Mouse (Mus musculus): ENCODE results near the gene Krtap5-3.
"Not testable (repeated sequence)": the region's sequence is repeated elsewhere in the genome, so short reads cannot be mapped to it uniquely, and the experiment has no call there.

Gene Krtap5-3

DNA sequence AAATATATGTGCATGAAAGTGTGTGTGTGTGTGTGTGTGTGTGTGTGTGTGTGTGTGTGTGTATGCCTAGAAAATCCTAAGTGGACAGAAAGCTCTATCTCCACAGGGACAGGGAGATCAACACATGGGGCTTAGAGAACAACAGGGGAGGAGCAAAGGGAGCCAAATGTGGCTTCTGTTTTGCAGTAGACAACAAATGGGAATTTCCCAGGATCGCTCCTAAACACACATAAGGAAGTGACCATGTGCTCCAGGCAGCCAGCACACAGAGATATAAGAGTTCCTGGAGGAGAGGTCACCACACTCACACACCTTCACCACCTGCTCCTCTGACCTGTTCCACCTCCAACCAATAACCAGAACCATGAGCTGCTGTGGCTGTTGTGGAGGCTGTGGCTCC, at the start of gene Krtap5-3:
Gene Krtap5-3, plus strand, starts transcription at position 301 of the 400 bp plus-strand sequence.
- no peak for DNase-seq (ENCODE audit: low read depth, low spot score)

DNA sequence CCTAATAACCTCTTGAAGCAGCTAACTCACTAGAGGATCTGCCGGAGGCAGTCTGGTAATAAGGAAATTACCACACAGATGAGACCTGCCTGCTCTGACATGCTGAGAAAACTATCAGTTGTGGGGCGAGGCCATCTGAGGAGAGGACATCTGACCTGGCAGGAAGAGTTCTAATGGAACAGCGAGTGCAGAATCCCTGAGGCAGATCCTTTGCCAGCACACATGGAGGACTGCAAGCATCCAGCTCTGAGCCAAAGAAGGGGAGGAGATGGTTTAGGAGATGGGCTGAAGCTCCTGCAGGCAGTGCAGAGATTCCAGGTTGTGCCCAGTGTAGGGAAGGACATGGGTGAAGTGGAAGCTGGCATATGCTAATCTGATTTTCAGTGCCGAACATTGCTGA, 49.0 kb upstream of the Krtap5-3 start:
- DNase-seq (ENCODE audit: low read depth, low spot score), result no peak

DNA sequence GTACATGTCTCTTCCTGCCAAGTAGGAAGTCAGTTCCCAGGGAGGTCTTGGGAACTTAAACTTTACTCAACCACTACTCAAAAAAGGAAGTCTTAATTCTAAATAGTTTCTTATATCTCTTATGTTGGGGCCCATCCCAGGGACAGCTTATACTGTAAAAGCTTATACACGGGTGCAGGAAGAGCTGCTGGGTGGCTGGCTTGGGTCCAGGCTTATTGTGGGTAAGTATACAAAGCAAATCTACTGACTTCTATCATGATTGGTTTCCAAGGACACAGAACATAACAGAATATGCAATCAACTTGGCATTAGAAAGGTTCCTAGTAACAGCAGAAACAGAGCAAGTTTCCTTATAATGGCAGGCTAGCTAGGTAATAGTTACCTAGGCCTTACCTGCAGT, 45.9 kb upstream of the Krtap5-3 start:
- no peak for DNase-seq (ENCODE audit: low read depth, low spot score)

DNA sequence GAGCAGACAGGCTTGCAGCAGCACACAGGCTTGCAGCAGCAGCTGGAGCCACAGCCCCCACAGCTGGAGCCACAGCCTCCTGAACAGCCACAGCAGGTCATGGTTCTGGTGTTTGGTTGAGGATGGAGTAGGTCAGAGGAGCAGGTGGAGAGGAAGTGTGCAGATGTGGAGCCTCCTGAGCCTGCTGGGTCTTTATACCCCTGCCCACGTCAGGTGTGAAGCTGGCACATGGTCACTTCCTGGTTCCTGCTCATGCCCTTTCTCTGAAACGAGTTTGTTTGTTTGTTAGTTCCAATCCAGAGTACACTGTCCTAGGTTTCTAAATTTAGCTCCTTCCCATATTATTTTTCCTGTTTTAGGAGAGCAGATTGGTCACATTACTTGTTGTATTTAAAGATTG, 44.2 kb upstream of the Krtap5-3 start, which contains the start of gene Gm29735:
Gene Gm29735, minus strand, starts transcription at position 101 of the 400 bp plus-strand sequence.
- DNase-seq (ENCODE audit: low read depth, low spot score), result not testable (repeated sequence)

DNA sequence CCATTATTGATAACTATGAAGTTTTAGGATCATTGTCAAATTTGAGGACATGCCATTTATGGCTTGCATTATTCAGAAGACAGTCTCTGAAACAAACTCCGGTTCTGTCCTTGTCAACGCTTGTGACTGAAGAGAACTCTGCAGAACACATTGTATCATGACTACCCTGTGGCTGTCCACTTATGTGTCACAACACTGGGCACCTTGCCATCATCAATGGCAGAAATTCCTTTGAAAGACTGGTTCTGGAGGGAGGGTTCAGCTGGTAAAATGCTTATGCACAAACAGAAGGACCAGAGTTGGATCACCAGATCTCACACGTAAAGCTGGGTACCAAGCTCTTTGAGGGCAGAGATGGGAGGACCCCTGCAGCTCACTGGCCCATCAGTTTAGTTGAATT, 41.8 kb upstream of the Krtap5-3 start:
- no peak for DNase-seq (ENCODE audit: low read depth, low spot score)

DNA sequence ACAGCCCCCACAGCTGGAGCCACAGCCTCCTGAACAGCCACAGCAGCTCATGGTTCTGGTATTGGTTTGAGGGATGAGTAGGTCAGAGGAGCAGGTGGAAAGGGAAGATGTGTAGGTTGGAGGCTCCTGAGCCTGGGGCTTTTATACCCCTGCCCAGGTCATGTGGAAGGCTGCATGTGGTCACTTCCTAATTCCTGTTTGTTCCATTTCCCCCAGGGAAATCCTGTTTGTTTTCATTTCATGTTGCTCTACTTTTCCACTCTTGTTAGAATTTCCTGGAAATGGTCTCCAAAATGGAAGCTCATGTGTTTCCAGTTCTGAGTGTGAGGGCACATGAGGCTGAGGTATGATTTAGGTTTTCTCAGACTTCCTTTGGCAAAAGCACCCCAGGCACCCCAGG, 35.5 kb upstream of the Krtap5-3 start, which contains the start of gene Gm4553:
Gene Gm4553, minus strand, starts transcription at position 101 of the 400 bp plus-strand sequence.
- DNase-seq (ENCODE audit: low read depth, low spot score), result not testable (repeated sequence)

DNA sequence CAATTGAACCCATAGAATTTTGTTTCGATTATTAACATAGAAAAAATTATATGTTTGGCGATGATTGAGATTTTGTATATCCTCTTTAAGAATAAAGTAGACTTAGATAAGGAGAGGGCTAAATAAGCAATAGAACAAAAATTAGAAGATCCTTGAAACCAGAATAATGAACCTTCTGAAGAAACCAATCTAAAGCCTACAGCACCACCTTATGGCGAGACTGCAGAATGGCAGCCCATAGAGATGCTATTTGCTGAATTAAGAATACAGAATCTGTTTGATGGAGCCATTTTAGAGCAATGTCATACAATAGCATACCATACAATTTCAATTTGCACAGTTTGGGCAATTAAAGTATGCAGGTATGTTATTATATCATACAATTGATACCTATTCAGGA, 31.3 kb upstream of the Krtap5-3 start:
- DNase-seq (ENCODE audit: low read depth, low spot score), result peak; percentile 11

DNA sequence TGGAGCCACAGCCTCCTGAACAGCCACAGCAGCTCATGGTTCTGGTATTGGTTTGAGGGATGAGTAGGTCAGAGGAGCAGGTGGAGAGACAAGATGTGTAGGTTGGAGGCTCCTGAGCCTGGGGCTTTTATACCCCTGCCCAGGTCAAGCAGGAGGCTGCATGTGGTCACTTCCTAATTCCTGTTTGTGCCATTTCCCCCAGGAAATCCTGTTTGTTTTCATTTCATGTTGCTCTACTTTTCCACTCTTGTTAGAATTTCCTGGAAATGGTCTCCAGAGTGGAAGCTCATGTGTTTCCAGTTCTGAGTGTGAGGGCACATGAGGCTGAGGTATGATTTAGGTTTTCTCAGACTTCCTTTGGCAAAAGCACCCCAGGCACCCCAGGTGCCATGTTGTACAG, 25.3 kb upstream of the Krtap5-3 start, which contains the start of gene Krtap5-2:
Gene Krtap5-2, minus strand, starts transcription at position 101 of the 400 bp plus-strand sequence.
- DNase-seq (ENCODE audit: low read depth, low spot score), result not testable (repeated sequence)

DNA sequence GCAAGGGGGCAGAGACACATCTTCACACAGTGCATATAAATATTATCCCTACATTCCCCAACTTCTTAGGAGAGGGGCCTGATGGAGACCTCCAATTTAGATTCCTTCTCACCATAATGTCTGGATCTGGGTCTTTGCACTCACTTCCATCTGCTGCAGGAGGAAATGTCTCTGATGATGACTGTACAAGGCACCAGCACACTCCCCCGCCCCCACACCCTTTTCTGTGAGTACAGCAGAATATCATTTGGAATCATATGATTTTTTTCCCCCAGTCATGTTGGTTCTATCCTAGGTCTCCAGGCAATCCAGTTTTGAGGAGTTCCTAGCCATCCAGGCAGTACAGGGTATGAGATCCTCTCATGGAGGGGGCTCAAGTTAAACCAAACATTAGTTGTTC, 22.5 kb upstream of the Krtap5-3 start:
- DNase-seq (ENCODE audit: low read depth, low spot score), result no peak

DNA sequence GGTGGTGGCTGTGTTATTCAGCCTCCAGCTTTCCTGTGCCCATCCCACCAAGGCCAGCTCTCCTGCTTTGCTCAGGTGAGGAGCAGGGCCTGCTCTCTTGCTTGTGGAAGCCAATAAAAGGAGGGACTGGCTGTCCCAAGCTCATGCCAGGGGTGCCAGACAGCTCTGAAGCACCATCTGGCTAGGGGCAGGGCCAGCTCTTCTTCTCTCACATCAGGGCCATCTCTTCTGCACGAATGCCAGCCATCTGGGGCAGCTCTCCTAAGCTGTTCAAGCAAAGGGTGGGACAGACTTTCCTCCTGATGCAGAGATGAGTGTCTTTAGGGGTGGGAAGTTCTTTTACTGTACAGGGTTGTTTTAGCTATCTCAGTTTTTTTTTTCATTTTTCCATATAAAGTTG, 20.1 kb upstream of the Krtap5-3 start:
- no peak for DNase-seq (ENCODE audit: low read depth, low spot score)

DNA sequence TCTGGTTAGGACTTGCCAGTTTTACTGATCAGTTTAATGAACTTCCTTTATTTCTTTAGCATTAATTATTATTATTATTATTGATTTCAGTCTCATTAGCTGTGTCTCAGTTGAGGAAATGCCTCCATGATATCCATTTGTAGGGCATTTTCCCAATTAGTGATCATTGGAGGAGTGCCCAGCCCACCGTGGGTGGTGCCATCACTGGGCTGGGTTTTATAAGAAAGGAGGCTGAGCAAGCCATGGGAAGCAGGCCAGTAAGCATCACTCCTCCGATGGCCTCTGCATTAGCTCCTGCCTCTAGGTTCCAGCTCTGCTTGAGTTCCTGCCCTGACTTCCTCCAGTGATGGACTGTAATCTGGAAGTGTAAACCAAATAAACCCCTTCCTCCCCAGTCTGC, 13.0 kb upstream of the Krtap5-3 start:
- DNase-seq (ENCODE audit: low read depth, low spot score), result no peak

DNA sequence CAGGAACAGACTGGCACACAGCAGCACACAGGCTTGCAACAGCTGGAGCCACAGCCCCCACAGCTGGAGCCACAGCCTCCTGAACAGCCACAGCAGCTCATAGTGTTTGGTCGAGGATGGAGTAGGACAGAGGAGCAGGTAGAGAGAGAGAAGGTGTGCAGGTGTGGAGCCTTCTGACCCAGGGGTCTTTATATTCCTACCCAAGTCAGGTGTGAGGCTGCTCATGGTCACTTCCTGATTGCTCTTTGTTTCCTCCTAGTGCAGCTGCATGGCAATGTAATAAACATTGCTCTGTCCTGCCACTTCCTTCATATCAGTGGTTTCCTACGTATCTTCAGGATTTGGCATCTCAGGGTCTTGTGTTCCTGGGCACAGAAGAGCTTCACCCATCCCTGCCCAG, 10.9 kb upstream of the Krtap5-3 start, which contains the start of gene Gm10153:
Gene Gm10153, minus strand, starts transcription at position 101 of the 400 bp plus-strand sequence.
- no peak for DNase-seq (ENCODE audit: low read depth, low spot score)

DNA sequence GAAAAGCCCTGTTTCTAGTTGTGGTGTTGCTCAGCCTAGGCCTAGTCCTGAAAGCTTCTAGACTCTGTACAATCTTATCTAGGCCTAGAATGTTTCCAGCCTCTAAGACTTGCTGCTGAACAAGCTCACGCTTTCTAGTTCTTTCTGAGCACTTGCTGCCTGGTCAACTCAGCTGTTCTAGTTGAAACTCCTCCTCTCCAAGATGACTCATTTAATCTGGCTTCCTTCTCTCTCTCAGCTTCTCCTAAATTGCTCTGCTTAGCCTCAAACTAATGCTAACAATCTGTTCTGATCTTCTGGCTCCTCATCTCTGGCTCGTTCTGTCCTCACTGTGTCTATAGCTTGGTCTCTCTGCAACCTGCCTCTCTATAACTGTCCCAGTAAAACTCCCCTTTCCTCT, 2.4 kb upstream of the Krtap5-3 start:
- no peak for DNase-seq (ENCODE audit: low read depth, low spot score)

DNA sequence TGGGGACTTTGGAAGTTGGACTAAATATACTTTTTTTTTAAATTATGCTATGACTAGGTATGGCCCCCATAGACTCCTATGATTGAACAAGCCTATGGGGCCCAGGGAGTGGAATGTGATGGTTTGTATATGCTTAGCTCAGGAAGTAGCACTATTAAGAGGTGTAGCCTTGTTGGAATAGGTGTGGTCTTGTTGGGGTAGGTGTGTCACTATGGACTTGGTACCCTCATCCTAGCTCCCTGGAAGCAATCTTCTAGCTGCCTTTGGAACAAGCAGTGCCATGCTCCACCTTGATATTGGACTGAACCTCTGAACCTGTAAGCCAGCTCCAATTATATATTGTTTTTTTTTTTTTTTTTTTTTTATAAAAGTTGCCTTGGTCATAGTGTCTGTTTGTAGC, 4.3 kb downstream of the Krtap5-3 start:
- no peak for DNase-seq (ENCODE audit: low read depth, low spot score)

DNA sequence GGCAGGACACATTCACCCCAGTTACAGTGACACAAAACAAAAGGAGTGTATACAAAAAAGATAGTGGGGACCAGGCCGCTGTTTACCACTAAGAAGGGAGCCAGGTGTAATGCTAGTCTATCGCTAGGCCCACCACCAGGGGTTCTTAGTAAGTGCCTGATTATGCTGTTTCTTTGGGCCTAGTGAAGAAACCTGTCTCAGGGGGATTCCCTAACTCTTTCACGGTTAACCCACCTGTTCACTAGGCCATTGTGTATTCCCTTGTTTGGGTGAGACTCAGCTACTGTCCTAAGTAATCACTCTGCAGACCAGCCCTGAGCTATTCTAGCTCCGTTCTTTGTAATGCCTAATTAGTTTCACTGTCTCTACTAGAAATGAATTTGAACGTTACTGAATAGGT, 5.7 kb downstream of the Krtap5-3 start:
- DNase-seq (ENCODE audit: low read depth, low spot score), result not testable (repeated sequence)

DNA sequence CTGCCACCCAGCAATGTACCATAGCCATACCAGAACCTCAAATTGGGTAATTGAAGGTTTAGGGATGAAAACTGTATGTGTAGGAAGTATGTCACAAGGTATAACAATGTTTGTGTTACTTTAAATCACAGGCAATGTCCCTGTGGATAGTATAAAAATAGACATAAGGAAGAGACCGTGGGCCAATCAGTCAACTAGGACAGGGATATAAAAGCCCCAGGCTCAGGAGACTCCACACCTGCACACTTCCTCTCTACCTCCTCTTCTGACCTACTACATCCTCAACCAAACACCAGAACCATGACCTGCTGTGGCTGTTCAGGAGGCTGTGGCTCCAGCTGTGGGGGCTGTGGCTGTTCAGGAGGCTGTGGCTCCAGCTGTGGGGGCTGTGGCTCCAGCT, 10.4 kb downstream of the Krtap5-3 start, which contains the start of gene Gm7579:
Gene Gm7579, plus strand, starts transcription at position 301 of the 400 bp plus-strand sequence.
- DNase-seq (ENCODE audit: low read depth, low spot score), result no peak

DNA sequence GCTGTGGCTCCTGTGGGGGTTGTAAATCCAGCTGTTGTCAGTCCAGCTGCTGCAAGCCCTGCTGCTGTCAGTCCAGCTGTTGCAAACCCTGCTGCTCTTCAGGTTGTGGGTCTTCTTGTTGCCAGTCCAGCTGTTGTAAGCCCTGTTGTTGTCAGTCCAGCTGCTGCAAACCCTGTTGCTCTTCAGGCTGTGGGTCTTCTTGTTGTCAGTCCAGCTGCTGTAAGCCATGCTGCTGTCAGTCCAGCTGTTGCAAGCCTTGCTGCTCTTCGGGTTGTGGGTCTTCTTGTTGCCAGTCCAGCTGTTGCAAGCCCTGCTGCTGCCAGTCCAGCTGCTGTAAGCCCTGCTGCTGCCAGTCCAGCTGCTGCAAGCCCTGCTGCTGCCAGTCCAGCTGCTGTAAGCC, 11.0 kb downstream of the Krtap5-3 start:
- DNase-seq (ENCODE audit: low read depth, low spot score), result not testable (repeated sequence)

DNA sequence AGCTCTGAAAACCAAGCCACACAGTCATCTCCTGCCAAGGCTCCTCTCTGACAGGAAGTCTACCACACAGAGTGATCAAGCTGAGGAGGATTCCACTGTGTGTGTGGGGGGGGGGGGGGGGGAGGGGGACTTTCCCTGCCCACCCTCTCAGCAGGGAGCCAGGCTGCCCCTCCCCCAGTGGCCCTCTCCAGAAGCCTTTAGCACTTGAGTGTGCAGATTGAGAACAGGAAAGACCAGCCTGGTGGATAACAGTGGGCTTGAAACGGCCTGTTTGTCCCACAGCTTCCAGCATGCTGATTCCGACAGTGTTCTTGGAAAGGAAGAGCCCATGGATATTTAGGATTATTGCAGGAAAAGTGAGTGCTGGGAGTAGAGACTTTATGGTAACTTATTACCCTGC, 23.4 kb downstream of the Krtap5-3 start:
- DNase-seq (ENCODE audit: low read depth, low spot score), result no peak

DNA sequence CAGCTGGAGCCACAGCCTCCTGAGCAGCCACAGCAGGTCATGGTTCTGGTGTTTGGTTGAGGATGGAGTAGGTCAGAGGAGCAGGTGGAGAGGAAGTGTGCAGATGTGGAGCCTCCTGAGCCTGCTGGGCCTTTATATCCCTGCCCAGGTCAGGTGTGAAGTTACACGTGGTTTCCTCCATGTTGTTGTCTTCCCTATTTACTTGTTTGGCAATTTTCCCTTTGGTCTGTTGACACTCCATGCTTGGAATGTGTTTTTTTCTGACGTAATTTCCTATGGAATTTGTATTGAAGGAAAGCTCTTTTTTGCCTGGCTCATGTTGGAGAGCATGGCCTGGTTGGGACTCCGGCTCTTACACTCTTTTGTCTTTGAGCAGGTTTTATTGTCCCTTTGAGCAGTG, 28.7 kb downstream of the Krtap5-3 start, which contains the start of gene Krtap5-5:
Gene Krtap5-5, minus strand, starts transcription at position 101 of the 400 bp plus-strand sequence.
- DNase-seq (ENCODE audit: low read depth, low spot score), result not testable (repeated sequence)

DNA sequence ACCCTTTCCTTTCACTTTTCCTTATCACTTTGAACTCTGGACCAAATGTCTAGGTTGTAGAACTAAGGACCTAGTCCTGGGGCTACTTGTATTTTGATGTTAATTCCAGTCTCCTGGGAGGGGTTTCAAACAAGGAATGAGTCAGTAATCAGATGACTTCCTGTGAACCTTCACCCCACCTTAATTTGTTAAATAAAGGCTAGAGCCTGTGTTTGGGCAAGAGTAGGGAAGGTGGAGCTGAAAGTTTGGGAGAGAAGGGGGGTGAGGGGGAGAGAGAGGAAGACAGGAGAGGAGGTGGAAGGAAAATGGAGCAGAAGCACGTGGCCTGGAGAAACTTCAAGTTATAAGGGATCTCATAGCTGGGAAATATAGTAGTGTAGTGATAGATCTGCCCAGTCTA, 30.4 kb downstream of the Krtap5-3 start:
- DNase-seq (ENCODE audit: low read depth, low spot score), result no peak

DNA sequence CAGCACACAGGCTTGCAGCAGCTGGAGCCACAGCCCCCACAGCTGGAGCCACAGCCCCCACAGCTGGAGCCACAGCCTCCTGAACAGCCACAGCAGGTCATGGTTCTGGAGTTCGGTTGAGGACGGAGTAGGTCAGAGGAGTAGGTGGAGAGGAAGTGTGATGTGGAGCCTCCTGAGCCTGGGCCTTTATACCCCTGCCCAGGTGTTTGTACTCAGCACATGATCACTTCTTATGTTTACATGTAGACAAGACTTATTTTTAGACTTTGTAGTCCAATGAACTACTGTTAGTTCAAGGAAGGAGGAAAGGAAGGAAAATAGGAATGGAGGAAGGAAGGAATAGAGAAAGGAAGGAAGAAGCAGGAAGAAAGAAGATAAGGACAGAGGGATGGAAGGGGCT, 39.8 kb downstream of the Krtap5-3 start, which contains the start of gene Gm40460:
Gene Gm40460, minus strand, starts transcription at position 101 of the 400 bp plus-strand sequence.
- no peak for DNase-seq (ENCODE audit: low read depth, low spot score)

DNA sequence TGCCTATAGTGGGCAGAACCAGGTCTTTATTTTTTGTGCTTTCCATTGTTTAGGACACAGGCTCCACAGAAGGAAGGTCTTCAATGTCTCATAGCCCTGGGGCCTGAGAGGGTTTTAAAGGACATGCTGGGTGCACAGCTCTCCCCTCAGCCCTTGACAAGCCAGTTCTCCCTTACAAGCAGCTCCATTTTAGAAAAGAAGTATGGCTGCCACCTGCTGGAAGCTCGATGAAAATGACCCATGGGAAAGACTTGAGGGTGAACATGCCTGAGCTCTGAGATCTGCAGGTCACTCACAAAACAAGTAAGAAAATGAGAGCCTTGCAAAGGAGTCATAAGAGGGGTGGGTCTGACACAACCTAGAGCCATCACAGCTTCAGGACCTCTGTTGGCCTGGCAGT, 48.7 kb downstream of the Krtap5-3 start:
- DNase-seq (ENCODE audit: low read depth, low spot score), result peak; percentile 28

Data from retina, postnatal 7 days (tissue).